Mouse (Mus musculus) spleen, adult 12 weeks (tissue): ENCODE results near the gene Tbcd.
A peak's percentile ranks its signal among the peaks of the same experiment; 100 is the strongest.

ENCODE experiments used
- DNase-seq: peaks from one replicate; pipeline ENCODE4 v3.0.0; 2022; ENCODE audit warnings: low spot score

The Tbcd gene

DNA sequence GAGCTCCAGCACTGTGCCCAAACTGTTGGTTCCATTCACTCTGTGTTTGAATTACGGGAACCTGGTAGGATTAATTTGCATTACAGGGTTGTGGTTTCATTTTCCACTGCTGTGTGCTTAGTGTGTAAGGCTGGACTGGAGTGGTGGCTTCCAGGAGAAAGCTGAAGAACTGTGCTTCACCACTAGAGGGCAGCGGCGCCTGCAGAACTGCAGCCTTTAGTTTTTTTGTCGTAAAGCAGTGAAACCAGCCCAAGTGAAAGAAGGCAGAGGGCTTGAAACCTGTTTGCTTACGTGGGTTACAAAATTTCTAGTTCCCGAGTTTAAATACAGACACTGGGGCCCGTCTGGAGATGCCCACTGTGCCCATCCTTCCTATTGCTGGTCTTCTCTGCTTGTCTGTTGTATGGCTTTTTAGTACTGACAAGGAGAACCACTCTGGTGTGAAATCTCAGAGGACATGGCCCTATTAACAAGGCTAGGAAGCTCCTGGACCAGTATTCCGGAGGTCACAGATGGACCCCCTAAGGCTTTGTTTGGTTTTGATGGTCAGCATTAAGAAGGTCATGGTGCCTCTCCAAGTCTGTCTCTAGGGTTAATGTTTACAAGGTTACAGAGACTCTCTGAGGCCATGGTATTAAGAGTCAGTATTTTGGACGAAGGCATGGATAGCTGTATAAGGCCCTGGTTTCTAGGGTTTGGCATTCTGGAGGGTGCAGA lies 24.1 kb downstream of the Tbcd start:
- DNase-seq, result peak; percentile 69

GRCm38 (mm10) chr11:121479476-121480203 lies 27.9 kb downstream of the Tbcd start:
- DNase-seq, result no peak

DNA sequence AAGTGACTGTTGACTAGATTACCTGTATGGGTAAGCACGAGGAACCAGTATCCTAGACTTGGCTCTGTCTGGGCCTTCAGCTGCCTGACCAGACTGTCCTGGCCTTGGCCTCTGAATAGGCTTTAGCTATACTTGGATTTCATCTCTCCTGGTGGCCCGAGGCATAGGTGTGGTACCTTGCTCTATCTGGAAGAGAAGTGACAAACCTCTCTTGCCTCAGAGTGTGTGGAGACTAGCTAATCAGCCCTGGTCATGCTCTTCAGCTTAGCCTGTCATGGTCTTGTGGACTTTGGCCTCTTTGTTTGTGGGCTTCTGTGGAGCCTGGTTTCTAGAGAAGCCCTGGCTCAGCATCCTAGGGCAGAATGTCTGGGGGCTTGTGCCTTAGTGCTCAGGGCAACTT lies 29.4 kb downstream of the Tbcd start:
- DNase-seq, result no peak

- no peak for DNase-seq
Observed at GRCm38 (mm10) chr11:121485882-121486281, 34.1 kb downstream of the Tbcd start.

GRCm38 (mm10) chr11:121490651-121491050 lies 38.9 kb downstream of the Tbcd start:
- DNase-seq, result no peak

DNA sequence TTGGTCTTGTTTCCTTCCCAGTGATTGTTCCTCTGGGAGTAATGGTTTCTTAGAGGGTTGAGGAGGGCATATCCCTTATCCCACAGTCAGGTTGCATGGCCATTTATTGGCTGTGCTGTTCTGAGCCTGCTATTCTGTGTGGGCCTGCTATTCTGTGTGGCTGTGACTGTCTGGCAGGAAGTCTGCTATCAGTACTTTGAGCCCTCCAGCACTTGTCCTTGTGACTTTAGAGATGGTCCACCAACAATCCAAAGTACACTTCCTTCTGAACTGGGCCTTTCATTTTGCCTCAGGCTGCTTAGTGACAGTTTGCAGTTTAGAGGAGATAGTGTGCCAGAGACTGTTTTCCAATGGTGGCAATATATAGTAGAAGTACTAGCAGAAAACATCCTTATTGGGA lies 48.8 kb downstream of the Tbcd start:
- no peak for DNase-seq

DNA sequence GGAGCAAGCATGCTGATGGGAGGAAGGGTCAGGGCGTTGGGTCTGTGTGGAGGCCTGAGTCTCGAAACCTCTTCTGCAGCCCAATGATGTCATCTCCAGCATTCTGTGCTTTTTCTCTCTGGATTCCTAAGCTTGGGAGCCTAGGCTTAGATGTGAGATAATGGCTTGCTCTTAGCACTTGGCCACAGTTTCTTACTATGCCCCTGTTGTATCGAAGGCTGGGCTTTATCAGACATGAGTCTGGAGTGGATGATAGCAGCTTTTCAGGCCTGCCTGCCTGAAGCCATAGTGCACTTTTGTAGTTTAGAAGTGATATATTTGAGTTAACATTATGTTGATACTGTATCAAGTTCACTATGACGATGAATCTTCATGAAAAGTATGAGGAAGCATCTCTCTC lies 49.8 kb downstream of the Tbcd start:
- DNase-seq, result no peak

DNA sequence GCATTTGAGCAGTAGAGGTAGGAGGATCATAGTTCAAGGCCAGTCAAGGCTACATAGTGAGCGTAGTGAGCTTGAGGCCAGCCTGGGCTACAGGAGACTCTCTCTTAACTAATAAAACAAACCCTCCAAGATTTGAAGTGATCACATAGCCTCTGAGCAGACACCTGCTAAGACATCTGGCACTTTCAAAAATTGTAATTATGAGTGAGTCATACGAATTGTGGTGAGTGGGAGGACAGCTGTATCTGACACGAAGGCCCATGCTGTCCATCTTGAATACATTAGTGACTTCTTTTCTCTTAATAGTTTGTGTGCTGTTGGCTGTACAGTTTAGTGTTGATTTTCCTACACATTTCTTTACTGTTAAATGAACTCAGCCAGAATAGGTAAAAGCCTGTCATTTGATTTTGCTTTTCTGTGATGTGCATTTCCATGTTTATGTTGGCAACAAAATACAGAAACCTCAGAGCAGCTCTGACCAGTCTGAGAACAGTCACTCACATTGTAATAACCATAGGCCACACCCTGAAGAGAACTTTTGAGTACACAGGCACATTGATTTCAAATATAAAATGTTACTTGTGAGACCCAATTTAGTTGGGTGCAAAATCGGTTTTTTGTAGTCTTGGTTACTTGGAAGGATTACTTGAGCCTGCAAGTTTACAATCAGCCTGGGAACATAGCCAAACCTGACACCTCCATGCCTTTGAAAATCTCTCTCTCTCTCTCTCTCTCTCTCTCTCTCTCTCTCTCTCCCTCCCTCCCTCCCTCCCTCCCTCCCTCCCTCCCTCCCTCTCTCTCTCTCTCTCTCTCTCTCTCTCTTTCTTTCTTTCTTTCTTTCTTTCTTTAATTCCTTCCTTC lies 50.5 kb downstream of the Tbcd start:
- no peak for DNase-seq

GRCm38 (mm10) chr11:121508478-121508877 lies 56.7 kb downstream of the Tbcd start:
- DNase-seq, result no peak

DNA sequence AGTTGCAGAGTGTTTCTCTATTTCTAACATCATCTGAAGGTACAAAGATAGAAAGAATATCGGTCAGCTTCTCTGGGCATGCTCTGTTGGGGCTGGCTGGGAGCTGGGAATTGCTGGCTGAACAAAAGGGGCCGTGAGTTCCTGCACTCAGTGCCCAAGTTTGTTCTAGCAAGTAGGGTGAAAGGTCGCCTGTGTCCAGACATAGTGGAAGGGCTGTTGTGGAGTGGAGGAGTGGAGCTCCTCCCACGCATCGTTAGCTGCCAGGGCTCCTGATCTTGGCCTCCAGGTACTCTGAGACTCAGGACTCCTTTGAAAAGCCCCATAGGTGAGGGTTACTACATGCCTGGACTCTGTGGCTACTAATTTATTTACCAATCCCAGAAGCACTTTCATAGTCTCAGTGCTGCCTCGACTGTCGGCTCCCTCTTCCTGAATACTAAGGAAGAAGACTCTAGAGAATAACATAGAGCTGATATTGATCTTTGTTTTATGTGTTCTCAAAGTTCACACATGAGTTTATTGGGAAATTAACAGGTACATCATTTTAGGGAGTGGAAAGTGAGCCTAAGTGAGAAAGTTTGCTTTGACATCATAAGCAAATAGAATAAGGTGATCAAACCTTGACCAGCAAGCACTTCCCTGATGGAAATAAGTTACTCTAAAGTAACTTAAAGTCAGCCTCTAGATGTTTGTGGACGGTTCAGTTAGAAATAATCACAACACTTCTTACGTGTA lies 58.9 kb downstream of the Tbcd start:
- no peak for DNase-seq

DNA sequence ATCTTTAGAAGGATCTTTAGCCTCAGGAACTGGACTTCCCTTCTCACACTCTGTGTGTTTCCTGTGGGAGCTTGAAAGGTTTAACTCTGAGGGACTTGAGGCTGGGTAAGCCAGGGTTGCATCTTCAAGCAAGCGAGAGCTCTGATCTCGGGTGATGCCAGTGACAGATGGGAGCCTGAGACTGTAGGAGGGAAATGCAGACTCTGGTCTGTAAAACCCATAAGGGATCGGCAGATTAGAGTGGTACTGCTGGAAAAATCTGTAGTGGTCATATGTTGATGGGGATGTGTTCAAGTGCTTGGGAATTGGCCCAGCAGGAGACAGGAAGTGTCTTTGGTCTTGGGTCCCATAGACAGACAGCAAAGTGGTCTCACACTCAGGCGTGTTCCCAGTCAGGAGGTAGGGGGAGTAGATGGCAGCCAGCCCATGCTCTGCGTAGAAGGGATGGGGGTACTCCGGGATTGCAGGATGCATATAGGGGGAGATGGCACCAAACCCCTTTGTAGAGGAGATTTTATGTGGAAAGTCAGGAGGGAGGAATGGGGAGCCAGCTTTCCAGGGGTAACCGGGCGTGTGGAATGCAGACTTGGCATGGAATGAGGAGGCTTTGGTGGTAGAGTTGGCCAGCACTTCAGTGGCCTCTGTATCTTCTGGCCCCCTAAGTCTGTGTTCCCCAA lies 61.3 kb downstream of the Tbcd start:
- no peak for DNase-seq

DNA sequence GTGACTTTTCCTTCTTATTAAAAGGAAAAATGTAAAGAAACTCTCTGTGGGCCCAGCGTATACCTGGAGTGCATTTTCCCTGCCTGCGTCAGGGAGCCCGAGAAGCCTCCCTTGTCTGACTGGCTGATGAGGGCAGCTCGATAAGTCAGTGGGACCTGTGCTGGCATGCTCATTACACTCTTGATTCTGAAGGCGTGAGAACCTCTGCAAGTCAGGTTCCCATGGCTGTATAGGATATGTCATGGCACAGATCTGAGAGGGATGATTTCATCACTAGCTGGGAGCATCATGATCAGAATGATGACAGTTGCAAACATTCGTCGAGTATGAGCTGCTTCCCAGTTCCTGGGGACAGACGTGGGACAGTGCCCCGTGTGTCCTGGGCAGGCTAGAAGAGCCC lies 64.2 kb downstream of the Tbcd start:
- DNase-seq, result no peak

DNA sequence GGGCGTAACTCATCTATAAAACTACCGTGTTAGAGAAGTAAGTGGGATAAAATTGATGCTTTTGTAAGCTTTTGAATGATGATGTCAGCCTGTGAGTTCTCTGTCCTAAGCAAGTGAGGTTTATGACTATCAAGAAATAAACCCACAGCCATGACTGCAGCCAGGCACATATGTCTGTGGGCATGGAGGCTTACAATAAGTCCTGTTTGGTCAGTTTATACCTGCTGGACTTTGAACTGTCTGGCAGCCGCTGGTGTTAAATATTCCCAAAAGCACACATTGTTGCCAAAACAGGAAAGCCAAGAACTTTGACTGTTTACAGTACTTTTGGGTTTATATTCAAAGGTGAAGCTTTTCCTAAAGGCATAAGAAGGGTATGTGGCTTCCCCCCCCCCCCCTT lies 65.2 kb downstream of the Tbcd start:
- no peak for DNase-seq

DNA sequence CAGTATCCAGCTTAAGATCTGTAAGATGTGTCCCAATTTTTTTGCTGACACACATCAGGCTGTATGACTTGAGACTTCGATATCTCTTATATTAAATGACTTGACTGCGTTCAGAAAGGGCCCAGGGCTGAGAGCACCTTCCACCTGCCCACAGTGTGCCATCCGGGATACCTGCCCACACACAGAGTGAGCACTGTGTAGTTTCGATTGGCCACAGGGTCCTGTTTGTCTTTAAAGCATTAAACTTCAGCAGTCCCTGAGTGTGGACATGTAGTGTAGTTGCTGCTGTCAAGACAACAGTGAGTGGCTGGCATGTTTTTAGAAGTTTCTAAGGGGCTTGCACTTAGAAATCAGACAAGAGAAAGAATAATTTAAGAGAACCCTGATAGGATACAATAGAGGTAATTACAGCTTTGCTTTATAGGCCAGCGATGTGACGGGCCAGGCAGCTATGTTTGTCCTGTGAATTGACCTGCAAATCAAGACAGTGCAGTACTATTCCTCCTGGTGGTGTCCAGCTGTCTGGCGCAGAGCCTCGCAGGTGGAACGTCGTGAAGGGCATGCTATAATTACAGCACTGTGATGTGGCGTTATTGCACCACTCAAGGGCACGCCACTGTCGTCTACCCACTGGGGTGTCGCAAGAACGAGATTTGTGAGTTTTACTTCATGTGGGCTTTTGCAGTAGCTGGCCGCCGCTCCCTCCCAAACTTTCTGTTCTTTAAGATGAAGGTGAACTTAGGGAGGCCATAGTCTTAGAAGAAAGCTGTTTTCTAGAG lies 66.1 kb downstream of the Tbcd start:
- DNase-seq, result no peak

- no peak for DNase-seq
Observed at GRCm38 (mm10) chr11:121519131-121519530, 67.4 kb downstream of the Tbcd start, which contains the start of gene Zfp750. Zfp750 (minus strand) TSS chr11:121519333.

- no peak for DNase-seq
Observed at GRCm38 (mm10) chr11:121519703-121520102, 68.0 kb downstream of the Tbcd start.

- no peak for DNase-seq
Observed at GRCm38 (mm10) chr11:121520761-121521160, 69.0 kb downstream of the Tbcd start.

DNA sequence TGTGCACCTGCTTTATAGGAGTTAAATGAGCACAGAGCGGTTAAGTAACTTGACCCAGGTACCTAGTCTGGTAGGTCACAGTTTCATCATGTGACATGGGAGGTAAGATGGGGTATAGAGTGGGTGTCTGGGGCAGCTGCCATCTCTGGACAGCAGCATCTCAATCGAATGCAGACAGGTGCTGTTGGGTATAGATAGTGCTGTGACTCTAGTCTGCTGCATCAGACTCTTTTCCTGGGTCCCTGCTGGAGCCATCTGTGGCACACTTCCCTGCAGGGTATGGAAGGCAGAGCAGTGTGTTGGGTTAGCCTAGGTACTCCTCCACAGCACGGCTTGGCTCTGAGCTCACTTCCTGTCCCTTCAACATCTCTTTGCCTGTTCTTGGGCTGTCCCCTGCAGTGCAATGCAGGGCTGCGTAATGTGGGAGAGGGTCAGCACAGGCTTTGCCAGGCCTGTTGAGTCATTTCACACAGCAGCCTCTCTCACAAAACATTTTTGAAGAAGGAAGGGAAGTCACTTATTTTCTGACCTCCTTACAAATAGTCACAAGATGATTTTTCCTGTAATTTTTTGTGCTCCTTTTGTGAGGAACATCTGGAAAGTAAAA lies 70.5 kb downstream of the Tbcd start:
- DNase-seq, result no peak

- DNase-seq, result no peak
Observed at GRCm38 (mm10) chr11:121524191-121524590, 72.4 kb downstream of the Tbcd start.

DNA sequence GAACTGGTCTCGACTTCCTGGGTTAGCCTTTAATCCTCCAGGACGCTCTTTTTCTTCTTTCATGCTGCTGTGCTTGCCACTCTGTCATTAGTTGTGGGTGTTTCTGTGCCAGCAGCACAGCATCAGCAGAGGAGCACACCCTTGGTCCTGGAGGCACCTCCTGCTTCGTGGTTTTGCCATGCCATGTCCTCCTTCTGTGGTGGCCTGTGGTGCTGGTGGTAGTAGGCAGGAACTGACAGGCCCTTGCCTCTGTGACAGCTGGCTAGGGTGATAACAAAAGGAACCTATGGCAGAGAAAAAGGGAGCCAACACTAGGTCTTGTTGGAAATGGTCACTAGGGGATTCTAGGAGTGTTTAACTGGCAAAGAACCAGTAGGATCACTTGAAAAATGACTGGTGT lies 78.0 kb downstream of the Tbcd start:
- no peak for DNase-seq
